Mouse (Mus musculus) frontal cortex, adult (tissue): ENCODE data around the gene Sapcd2.
"Not testable (repeated sequence)": the region's sequence is repeated elsewhere in the genome, so short reads cannot be mapped to it uniquely, and the experiment has no call there.

Source experiments
- ATAC-seq: cut with Nextera tagmentation; 2 replicates; pipeline ENCODE4 v1.9.2; 2017; ENCODE audit warnings: mild to moderate bottlenecking, moderate library complexity, mixed read lengths; ENCODE audit not compliant: low TSS enrichment

The Sapcd2 gene

DNA sequence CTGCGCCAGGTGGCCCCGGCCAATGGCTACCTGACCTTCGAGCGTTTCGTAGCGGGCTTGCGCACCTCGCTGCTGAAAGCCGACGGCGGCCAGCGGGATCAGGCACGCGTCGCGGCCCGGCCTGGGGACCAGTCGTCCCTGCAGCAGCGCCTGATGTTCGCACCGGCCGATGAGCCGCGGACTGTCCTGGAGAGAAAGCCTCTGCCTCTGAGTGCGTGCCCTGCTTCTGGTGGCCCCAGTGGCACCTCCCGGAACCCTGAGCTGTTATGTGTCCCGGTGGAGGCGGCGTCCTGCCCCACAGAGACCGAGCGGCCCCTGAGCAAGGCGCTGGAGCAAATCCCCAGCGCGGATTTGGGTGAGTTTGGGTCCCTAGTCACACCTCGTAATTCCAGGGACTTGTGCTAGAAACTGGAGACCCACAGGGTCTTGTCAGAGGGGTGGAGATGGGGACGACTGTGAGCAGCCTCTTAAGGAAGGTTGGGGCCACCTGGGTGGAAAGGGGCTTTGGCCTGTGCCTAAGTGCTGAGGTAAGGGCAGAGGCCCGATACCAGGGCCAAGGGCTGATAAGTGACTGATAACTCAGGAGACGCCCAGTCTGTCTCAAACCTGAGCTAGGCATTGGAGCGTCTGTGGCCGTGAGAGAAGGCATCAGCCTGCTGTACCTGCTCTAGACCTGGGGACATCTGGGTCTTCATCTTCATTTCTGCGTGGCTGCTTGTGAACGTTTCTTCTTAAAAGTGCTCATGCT, 697 bp downstream of the Sapcd2 start:
- no peak for ATAC-seq

DNA sequence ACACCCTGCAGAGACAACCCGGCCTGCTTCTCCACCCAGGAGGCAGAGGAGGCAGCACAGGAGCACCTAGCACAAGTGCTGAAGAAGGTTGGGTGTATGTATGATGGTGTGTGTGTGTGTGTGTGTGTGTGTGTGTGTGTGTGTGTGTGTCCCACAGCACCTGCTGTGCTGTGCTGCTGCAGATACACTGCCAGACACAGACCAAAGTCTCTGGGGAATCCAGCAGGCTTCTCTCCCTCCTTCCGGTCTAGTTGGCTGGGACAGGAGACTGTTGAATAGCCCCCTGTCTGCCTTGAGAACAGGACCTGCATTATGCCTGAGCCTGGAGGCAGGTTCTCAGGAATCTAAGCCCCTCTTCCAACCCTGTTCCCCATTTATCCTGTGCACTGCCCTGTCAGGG, 1.3 kb downstream of the Sapcd2 start:
- no peak for ATAC-seq

DNA sequence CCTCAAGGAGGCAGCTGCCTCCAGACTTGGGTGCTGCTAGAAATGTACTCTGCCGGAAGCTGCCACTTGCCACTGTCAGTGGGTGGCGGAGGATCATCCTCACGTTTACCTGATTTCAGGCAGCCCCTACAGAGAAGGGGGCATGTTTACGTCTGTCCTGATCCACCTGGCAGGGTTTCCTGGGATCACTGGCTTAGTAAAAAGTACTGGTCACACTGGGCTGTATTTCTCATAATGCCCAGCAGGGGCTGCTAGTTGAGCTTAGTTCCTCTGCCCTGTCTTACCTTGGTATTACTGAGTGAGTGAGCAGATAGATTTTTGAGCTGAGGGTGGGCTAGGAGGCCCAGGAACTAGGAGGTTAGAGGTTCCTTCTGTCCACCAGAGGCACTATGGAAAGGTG, 4.5 kb downstream of the Sapcd2 start:
- peak; percentile 36; the same call in 1 of the 2 replicates for ATAC-seq

DNA sequence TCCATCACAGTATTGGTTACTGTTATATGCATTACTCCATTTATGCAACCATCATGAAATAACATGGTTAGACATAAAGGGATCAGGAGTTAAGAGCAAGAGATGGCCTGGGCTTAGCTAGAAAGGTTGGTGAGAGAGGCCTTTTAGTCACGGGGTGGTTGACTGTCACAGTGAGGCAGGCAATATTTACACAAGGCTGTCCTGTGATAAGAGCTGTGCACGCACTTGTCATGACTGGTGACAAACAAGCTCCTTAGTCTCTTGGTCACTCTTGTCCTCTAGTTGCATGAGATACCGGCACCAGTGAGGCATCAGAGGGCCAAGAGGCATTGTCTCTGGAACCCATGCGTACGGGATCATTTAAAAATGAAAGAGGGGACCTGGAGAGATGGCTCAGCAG, 12.4 kb downstream of the Sapcd2 start:
- ATAC-seq: no peak

DNA sequence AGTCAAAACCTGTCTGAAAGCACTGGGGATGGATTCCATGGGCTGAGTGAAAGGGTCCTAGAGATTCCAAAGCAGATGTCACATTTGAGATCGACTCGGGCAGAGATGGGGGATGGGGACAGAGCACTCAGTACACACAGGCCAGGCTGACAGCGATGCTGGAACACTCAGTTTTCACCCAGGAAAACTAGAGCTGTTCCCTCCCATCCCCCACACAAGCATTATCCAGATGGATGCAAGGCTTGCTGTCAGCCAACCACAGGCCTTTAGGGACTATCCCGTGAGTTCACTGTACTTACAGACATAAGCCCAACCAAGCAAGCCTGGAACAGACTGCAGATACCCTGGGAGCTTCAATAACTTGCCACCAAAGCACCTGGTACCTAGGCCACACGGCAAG, 19.1 kb downstream of the Sapcd2 start:
- no peak for ATAC-seq

DNA sequence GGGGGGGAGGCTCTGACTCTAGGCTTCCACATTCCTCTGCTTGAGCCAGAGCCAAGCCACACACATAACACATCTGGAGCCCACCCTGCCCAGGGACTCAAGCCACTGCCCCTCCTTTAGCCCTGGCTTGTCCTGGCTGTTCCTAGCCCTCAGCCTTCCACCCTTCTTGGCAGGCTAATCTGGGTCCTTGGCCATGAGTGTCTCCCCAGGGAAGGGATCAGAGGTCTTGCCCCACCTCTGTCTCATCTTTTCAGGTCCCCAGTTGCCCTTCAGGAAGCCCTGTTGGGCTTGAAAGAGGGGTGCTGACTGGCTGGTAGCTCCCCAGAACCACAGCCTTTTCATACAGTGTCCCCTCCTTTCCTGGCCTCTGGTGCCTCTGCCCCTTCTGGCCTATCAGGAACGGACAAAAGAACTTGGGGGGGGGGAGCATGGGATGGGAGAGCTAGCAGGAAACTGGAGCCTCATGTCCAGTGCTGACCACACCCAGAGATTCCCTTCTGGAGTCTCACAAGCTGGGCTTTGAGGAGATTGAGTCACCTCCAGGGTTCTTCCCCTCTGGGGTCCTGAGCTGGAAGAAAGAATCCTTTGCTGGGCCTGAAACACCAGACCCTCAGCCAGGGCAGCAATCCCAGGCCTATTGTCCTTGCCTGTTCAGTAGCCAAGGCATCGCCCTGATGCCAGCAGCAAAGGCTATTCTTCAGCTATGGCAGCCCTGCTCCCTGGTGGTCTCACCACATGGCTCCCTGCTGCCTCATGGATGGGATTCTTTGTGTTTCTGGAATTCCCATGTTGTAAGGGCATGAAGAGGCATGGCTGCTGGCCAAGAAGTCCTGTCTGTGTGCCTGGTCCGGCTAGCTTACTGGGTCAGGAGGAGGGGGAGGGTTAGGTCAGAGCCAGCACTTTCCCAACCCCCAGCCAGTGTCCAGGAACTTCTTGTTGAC, 22.4 kb downstream of the Sapcd2 start:
- ATAC-seq: 0 out of 2 replicates have a peak, but pooled peaks have one; percentile 16

DNA sequence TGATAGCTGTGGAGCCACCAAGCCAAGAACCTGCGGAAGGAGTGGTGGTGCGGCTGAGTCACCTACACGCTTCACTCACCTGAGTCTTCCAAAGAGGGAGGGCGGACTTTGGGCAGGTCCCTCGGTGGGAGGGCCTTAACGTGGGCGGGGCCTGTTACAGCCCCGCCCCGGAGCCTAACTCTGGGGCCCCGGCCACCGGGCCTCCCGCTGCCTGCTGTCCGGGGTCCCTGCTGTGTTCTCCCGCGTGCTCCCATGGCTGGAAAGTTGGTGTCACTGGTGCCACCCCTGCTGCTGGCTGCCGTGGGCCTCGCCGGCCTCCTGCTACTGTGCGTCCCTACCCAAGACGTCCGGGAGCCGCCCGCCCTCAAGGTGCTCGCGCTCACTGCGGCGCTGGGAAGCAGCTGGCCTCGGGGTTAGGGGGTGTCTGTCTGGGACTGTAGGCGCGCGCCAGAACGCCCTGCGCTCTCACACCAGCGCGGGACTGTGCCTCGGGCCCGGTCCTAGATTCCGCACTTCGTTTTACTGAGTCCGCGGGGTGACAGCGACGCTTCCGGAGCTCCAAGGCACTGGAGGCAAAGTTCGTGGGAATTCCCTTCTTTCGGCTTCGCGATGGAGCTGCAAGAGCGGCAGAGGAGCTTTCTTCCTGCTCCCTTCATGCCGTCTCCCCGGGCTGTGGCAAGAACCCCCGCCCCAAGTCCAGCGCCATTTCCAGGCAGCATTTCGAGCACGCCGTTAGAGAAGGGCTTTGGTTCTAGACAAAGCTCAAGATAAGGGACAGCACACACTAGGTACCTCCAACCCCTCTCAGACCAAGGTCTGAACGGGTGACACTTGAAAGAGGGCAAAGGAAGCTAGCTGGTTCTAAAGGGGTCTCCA, 23.8 kb downstream of the Sapcd2 start, which contains the start of gene Entpd2:
Gene Entpd2, plus strand, starts transcription at position 154 of the 876 bp plus-strand sequence.
- ATAC-seq: peak; percentile 43

DNA sequence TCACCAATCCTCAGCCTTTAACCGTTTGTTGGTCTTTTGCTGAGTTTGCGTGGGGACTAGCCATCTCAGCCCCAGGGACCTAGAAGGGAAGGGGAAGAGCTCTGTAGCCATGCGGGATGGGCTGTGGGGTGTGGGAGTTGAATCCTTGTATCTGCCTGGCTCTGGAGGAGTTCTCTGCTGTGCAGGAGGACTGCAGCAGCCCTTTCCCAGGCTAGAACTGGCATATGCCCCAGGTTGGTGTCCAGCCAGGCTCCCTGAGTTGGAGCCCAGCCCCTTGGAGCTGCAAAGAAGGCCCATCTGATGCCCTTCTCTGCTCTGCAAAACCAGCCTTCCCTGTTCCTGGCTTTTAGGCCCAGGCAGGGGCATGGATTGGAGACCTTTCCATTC, 24.5 kb downstream of the Sapcd2 start:
- ATAC-seq: 0 out of 2 replicates have a peak, but pooled peaks have one; percentile 20

DNA sequence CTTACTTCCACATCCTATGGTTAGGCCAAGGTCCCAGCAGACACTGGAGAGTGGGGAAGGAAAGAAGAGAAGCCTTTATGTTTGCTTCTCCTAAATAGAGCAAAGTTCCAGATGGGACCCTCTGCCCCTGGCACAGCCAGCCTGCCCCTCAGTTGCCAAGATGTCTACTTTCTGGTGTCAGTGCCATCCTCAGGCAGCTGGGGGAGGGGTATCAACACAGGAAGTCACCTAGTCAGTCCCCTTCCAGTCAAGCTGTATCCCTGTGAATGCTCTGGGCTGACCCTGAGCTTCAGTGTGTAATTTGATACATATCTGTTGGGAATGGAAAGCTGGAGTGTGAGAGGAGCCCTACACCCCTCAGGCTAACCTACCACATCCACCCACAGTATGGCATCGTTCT, 24.9 kb downstream of the Sapcd2 start:
- ATAC-seq: no peak

DNA sequence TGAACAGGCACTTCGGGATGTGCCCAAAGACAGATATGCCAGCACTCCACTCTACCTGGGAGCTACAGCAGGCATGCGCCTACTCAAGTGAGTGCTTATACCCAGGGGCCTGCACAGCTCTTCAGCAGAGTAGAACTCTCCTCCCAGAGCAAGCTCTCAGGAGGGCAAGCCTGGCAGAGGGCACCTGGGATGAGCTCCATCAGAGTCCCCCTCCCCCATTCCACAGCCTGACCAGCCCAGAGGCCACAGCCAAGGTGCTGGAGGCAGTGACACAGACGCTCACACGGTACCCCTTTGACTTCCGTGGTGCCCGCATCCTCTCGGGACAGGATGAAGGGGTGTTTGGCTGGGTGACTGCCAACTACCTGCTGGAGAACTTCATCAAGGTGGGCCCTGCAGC, 25.9 kb downstream of the Sapcd2 start:
- ATAC-seq: no peak

DNA sequence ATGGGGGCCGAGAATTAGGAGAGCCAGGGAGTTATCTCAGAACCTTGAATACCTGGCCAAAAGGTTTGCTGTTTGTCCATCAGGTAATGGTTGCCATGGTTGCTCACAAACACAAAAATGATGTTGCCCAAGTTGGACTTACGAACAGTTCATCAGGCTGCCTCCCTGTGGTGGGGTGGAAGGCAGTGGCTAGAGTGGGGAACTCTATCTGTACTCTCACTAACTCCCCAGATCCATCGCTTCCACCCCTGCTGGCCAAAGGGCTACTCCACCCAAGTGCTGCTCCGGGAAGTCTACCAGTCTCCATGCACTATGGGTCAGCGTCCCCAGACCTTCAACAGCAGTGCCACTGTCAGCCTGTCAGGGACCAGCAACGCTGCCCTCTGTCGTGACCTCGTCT, 26.9 kb downstream of the Sapcd2 start, which contains the start of gene Npdc1:
Gene Npdc1, plus strand, starts transcription at position 301 of the 400 bp plus-strand sequence.
- ATAC-seq: no peak

DNA sequence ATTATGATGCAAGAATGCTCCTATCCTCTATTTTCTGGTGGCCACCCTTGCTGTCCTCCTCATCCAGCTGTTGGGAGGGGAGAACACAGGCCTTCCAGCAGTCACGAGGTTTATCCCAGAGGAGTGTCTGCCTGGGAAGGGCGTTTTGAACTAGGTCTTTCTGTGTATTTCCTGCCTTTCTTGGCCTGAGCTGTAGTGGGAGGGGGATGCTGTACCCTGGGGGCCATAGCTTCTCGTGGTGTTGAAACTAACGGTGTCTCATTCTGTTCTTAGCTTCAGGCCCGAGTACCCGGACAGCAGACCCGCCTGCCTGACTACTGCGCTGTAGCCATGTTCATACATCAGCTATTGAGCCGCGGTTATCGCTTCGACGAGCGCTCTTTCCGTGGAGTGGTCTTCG, 28.2 kb downstream of the Sapcd2 start:
- no peak for ATAC-seq

DNA sequence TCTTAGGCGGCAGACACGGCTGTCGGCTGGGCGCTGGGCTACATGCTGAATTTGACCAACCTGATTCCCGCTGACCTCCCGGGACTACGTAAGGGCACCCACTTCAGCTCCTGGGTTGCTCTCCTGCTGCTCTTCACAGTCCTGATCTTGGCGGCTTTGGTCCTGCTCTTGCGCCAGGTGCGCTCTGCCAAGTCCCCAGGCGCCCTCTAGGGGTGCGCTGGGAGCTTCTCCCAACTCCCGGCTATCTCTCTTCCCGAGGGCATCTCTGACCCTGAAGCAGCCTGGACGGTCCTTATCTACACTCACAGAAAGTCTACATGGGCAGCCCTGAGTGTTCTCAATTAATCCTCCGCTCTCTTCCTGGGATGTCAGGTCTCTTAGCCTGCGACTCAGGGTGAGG, 28.6 kb downstream of the Sapcd2 start:
- ATAC-seq: no peak

DNA sequence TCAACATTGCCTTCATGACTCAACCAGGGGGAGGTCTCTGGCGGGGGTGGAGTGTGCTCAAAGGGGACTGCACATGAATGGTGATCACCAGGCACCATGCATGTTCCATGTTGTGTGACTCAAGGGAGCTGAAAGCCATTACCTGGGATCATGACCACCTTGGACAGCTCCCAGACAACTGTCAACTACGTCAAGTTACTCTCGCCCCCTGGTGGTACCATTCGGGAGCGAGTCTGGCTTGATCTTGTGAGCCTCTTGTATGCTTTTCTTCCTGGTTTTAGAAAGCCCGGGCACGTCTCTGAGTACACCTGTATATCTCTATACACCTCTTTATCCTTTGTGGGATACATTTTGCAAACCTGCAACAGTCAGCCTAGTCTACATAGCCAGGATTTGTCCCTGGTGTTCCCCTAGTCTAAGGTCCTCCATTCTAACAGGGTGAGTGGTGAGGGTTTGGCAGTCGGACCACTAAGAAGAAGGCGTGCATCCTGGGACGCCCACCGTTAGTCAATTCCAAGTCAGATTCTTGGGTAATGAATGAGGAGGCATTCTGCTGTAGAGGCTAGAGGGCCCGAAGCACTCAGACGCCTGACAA, 30.4 kb downstream of the Sapcd2 start:
- ATAC-seq: peak; percentile 27; the same call in 1 of the 2 replicates

DNA sequence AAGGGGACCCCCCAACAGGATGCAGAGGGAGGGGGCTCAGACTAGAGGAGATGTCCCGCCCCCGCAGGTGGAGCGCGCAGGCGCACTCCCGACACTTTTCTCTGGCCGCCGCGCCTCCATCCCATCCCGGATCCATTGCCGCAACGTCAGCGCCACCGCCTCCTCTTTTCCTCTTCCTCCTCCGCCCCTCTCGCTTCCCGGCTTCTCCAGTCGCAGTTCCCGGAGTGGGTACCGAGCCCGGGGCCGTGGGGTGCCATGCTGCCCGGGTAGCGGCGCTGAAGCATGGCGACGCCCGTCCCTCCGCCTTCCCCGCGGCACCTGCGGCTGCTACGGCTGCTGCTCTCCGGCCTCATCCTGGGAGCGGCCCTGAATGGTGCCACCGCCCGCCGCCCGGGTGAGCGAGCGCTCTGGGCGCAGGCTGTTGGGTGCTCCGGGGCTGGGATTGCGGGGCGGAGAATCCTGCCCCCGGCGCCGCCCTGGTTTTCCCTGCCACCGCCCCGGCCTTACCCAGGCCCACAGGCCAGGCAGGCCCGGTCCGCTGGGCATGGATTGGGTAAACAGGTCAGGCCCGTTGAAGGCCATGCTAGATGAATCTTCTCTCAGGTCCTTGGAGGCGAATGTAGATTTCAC, 31.0 kb downstream of the Sapcd2 start:
- ATAC-seq: peak; percentile 80

DNA sequence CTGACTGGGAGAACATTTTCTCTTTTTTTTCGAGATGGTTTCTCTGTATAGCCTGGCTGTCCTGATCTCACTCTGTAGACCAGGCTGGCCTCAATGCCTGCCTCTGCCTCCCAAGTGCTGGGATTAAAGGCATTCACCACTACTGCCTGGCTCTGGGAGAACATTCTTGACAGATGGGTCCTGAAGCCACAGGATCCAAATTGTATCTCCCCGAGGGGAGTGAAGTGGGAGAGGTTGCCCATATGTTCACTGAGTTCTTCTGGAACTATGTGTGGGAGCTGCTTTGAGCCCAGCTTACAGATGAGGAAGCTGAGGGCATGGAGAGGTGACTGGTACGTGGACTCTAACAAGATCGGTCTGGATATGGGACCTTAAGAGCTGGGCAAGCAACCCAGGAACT, 31.9 kb downstream of the Sapcd2 start:
- no peak for ATAC-seq

DNA sequence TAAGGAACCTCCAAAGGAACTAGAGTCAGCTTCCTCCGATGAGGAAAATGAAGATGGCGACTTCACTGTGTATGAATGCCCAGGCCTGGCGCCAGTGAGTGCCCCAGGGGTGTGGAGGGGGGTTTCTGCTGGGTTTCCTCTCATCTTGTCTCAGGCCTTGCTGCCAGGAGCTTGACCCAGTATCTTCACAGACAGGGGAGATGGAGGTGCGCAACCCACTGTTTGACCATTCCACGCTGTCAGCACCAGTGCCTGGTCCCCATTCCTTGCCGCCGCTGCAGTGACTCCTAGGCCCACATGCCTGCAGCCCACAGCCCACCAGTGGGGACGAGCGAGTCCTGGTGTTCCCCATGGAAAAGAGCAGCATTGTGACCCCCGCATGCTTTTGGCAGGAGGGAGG, 36.8 kb downstream of the Sapcd2 start:
- no peak for ATAC-seq

DNA sequence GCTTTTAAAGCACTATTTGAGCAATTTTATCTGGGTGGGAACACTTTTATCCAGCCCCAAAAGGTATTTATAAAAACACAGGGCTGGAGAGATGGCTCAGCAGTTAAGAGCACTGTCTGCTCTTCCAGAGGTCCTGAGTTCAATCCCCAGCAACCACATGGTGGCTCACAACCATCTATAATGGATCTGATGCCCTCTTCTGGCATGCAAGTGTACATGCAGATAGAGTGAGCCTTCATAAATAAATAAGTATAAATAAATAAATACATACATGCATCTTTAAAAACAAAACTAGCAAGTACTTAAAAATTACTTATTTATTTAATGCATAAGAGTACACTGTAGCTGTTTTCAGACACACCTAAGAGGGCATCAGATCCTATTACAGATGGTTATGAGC, 41.3 kb downstream of the Sapcd2 start:
- ATAC-seq: not testable (repeated sequence)

DNA sequence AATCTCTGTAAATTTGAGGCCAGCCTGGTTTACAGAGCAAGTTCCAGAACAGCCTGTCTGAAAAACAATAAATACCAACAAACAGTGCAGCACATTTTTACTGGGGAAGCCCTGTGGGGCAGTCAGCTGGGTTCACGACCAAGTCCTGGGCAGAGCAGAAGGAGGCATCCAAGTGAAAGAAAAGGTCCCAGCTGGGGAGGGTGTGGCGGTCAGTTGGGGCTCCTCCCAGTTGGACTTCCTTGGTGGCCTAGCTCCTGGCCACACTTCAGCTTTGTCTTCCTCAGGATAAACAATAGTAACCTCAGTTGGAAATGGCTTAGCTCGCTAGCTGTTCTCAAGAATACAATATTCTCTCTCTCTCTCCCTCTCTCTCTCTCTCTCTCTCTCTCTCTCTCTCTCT, 45.3 kb downstream of the Sapcd2 start:
- no peak for ATAC-seq

DNA sequence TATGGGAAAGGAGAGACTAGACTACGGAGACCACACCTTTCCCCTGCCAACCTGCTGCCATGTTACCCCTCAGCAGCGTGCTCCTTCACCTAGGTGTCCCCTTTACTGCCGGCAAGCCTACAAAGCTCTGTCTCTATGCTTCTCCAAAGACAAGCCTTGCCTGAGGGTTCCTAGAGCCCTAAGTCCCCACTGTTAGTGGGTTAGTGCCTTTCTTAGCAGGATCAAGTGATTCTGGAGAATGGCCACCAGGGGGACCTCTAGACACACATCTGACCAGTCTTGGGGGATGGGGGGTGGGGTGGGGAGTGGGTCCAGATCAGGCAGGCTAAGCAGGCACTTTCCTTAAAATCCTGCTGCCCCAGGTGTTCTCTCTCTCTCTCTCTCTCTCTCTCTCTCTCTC, 49.8 kb downstream of the Sapcd2 start:
- 0 out of 2 replicates have a peak, but pooled peaks have one; percentile 45 for ATAC-seq
